Mouse (Mus musculus) liver, postnatal 0 days (tissue): ENCODE data around the gene St6galnac3. TPM values are rescaled to one million over a fixed set of nuclear protein-coding genes. Genes with fewer than 3 reads are reported as not detected.

Experiments
- ATAC-seq: fragments of 200-750 bp; cut with Nextera tagmentation; 2 replicates; pipeline ENCODE4 v1.8.0; 2017; ENCODE audit warnings: mild to moderate bottlenecking, moderate library complexity
- DNase-seq: peaks from one replicate; pipeline ENCODE4 v3.0.0-alpha.2; 2016
- H3K27ac ChIP-seq: fragments of 300-500 bp; sonication (generic); 2 replicates; pipeline ENCODE4 v1.5.1; 2014; ENCODE audit warnings: antibody characterized with exemption, moderate library complexity, mild to moderate bottlenecking, low read depth
- H3K27me3 ChIP-seq: fragments of 300-500 bp; sonication (generic); 2 replicates; pipeline ENCODE4 v1.6.1; 2014; ENCODE audit warnings: low read length, control low read depth, mixed read lengths; ENCODE audit not compliant: insufficient read depth
- H3K36me3 ChIP-seq: fragments of 300-500 bp; sonication (generic); replicated peaks from 2 replicates; pipeline ENCODE4 v1.6.1; 2014; ENCODE audit warnings: mild to moderate bottlenecking, control low read depth, low read length, moderate library complexity, mixed read lengths; ENCODE audit not compliant: insufficient read depth
- H3K4me1 ChIP-seq: fragments of 300-500 bp; sonication (generic); 2 replicates; pipeline ENCODE4 v1.6.1; 2014; ENCODE audit warnings: antibody characterized with exemption, mild to moderate bottlenecking, control low read depth; ENCODE audit not compliant: insufficient read depth
- H3K4me2 ChIP-seq: fragments of 300-500 bp; sonication (generic); 2 replicates; pipeline ENCODE4 v1.6.1; 2014; ENCODE audit warnings: low read depth, mild to moderate bottlenecking, low read length, moderate library complexity, mixed read lengths
- H3K4me3 ChIP-seq: fragments of 300-500 bp; sonication (generic); 2 replicates; pipeline ENCODE4 v1.5.1; 2014; ENCODE audit warnings: low read depth, low read length
- H3K9ac ChIP-seq: fragments of 300-500 bp; sonication (generic); replicated peaks from 2 replicates; pipeline ENCODE4 v1.6.1; 2014; ENCODE audit warnings: mild to moderate bottlenecking, moderate library complexity
- H3K9me3 ChIP-seq: fragments of 300-500 bp; sonication (generic); 2 replicates; pipeline ENCODE4 v1.6.1; 2016; ENCODE audit warnings: mild to moderate bottlenecking, control low read depth, low read length, mixed read lengths
- CTCF ChIP-seq: sonication (generic); IDR thresholded peaks from 2 replicates; pipeline ENCODE4 v1.5.1; 2016; ENCODE audit warnings: antibody characterized with exemption, low read depth
- EP300 ChIP-seq: IDR thresholded peaks from 2 replicates; pipeline ENCODE4 v1.6.1; 2016; ENCODE audit warnings: antibody characterized with exemption, low read depth, mild to moderate bottlenecking
- WGBS: fragments of 180-500 bp; shearing (Covaris S2); extraction: QIAGEN DNeasy Blood & Tissue Kit; methylation state at CpG from one replicate; pipeline ENCODE4 v1.1.7; 2014; ENCODE audit not compliant: insufficient replicate concordance; 5-methylcytosine and 5-hydroxymethylcytosine counted together
- polyA plus RNA-seq: library from polyadenylated mRNA; unstranded; fragments of >200 nt; fragmentation: Nextera tagmentation; extraction: Ambion mirVana; gene quantifications from 2 replicates; pipeline ENCODE4 v1.2.1, GENCODE M21; 2015

St6galnac3 gene
- polyA plus RNA-seq, 1 experiment from 2014 or later = 5.0 TPM

GRCm38 (mm10) chr3:153204046-153204445 lies 520.9 kb downstream of the St6galnac3 start:
- TF ChIP-seq CTCF = no peak
- TF ChIP-seq EP300 = no peak
- no peak overlapping the region for H3K27ac ChIP-seq
- H3K27me3 ChIP-seq = no peaks in the 10 kb centered on the region

GRCm38 (mm10) chr3:153201835-153202234 lies 523.1 kb downstream of the St6galnac3 start:
- H3K9me3 ChIP-seq = no peaks in the 10 kb centered on the region
- no peaks in the 10 kb centered on the region for H3K36me3 ChIP-seq
- no peaks in the 10 kb centered on the region for H3K27me3 ChIP-seq
- no peak overlapping the region for H3K27ac ChIP-seq
- 81% methylated on average over 10 of the region's 10 CpGs for WGBS
- TF ChIP-seq EP300 (no peak), CTCF (no peak)
- no peak overlapping the region for H3K4me2 ChIP-seq
- DNase-seq (no peak), ATAC-seq (no peak)
- H3K4me3 ChIP-seq = no peak overlapping the region
- H3K4me1 ChIP-seq = no peaks in the 10 kb centered on the region
- H3K9ac ChIP-seq = no peak overlapping the region

More at GRCm38 (mm10) chr3:153204046-153204445, 520.9 kb downstream of the St6galnac3 start:
- WGBS = 86% methylated on average over 5 of the region's 5 CpGs
- H3K36me3 ChIP-seq = no peaks in the 10 kb centered on the region
- H3K9ac ChIP-seq = no peak overlapping the region
- H3K4me1 ChIP-seq = no peaks in the 10 kb centered on the region
- ATAC-seq (no peak), DNase-seq (no peak)
- no peak overlapping the region for H3K4me2 ChIP-seq
- no peaks in the 10 kb centered on the region for H3K9me3 ChIP-seq
- H3K4me3 ChIP-seq = no peak overlapping the region

- Histone ChIP-seq H3K27me3 (no peaks in the 10 kb centered on the region), H3K9me3 (no peaks in the 10 kb centered on the region), H3K36me3 (no peaks in the 10 kb centered on the region), H3K4me3 (no peak overlapping the region), H3K4me2 (no peak overlapping the region), H3K4me1 (no peaks in the 10 kb centered on the region), H3K9ac (no peak overlapping the region), H3K27ac (no peak overlapping the region)
- TF ChIP-seq EP300 = no peak
- no peak for TF ChIP-seq CTCF
- no peak for DNase-seq
- ATAC-seq = no peak
- 85% methylated on average over 12 of the region's 12 CpGs for WGBS
Observed at GRCm38 (mm10) chr3:153200801-153201200, 524.2 kb downstream of the St6galnac3 start.

GRCm38 (mm10) chr3:153200076-153200475 lies 524.9 kb downstream of the St6galnac3 start:
- H3K9me3 ChIP-seq = no peaks in the 10 kb centered on the region
- no peak overlapping the region for H3K9ac ChIP-seq
- no peaks in the 10 kb centered on the region for H3K4me1 ChIP-seq
- no peak for TF ChIP-seq EP300
- no peak for TF ChIP-seq CTCF
- H3K4me2 ChIP-seq = no peak overlapping the region
- H3K4me3 ChIP-seq = no peak overlapping the region
- DNase-seq (no peak), ATAC-seq (no peak)
- H3K27me3 ChIP-seq = no peaks in the 10 kb centered on the region
- H3K36me3 ChIP-seq = no peaks in the 10 kb centered on the region
- 93% methylated on average over 11 of the region's 11 CpGs for WGBS
- no peak overlapping the region for H3K27ac ChIP-seq

GRCm38 (mm10) chr3:153199251-153199650 lies 525.7 kb downstream of the St6galnac3 start:
- no peak for DNase-seq
- no peak overlapping the region for H3K27ac ChIP-seq
- no peak overlapping the region for H3K4me2 ChIP-seq
- no peaks in the 10 kb centered on the region for H3K4me1 ChIP-seq
- H3K9me3 ChIP-seq = no peaks in the 10 kb centered on the region
- H3K9ac ChIP-seq = no peak overlapping the region
- no peaks in the 10 kb centered on the region for H3K36me3 ChIP-seq
- TF ChIP-seq EP300 (no peak), CTCF (no peak)
- no peak for ATAC-seq
- 81% methylated on average over 8 of the region's 8 CpGs for whole genome bisulfite sequencing
- H3K4me3 ChIP-seq = no peak overlapping the region
- H3K27me3 ChIP-seq = no peaks in the 10 kb centered on the region

GRCm38 (mm10) chr3:153198514-153198913 lies 526.5 kb downstream of the St6galnac3 start:
- no peak for TF ChIP-seq EP300
- no peak for TF ChIP-seq CTCF
- no peak for ATAC-seq
- no peaks in the 10 kb centered on the region for H3K4me1 ChIP-seq
- DNase-seq = no peak
- H3K4me3 ChIP-seq = no peak overlapping the region
- H3K9me3 ChIP-seq = no peaks in the 10 kb centered on the region
- H3K4me2 ChIP-seq = no peak overlapping the region
- no peaks in the 10 kb centered on the region for H3K36me3 ChIP-seq
- 75% methylated on average over 4 of the region's 4 CpGs for WGBS
- no peak overlapping the region for H3K9ac ChIP-seq
- H3K27me3 ChIP-seq = no peaks in the 10 kb centered on the region
- H3K27ac ChIP-seq = no peak overlapping the region

- no peak for DNase-seq
Observed at GRCm38 (mm10) chr3:153193025-153193424, 531.9 kb downstream of the St6galnac3 start.

More at GRCm38 (mm10) chr3:153193025-153193424, 531.9 kb downstream of the St6galnac3 start:
- H3K4me3 ChIP-seq = no peak overlapping the region
- H3K4me2 ChIP-seq = no peak overlapping the region
- no peak for TF ChIP-seq EP300
- no peak for TF ChIP-seq CTCF
- no peak overlapping the region for H3K27ac ChIP-seq
- H3K9me3 ChIP-seq = no peaks in the 10 kb centered on the region
- H3K9ac ChIP-seq = no peak overlapping the region
- 76% methylated on average over 7 of the region's 7 CpGs for WGBS
- H3K36me3 ChIP-seq = no peaks in the 10 kb centered on the region
- no peak for ATAC-seq
- H3K27me3 ChIP-seq = no peaks in the 10 kb centered on the region
- no peaks in the 10 kb centered on the region for H3K4me1 ChIP-seq
